Mouse (Mus musculus) thymus, adult 2 months (tissue): ENCODE measurements around the gene Slc36a3.

ENCODE experiments used
- CTCF ChIP-seq: fragments of 200-500 bp; IDR thresholded peaks from 2 replicates; pipeline ENCODE4 v1.5.1; 2012; ENCODE audit warnings: mild to moderate bottlenecking, control low read depth, low read length, moderate library complexity, borderline replicate concordance; ENCODE audit not compliant: control insufficient read depth, poor library complexity, insufficient read depth; ENCODE audit errors: extremely low read depth
- POLR2A ChIP-seq: fragments of 200-500 bp; IDR thresholded peaks from 2 replicates; pipeline ENCODE4 v1.6.1; 2012; ENCODE audit warnings: mild to moderate bottlenecking, low read length, control low read depth, moderate library complexity; ENCODE audit not compliant: control insufficient read depth, poor library complexity, insufficient read depth; ENCODE audit errors: extremely low read depth

DNA sequence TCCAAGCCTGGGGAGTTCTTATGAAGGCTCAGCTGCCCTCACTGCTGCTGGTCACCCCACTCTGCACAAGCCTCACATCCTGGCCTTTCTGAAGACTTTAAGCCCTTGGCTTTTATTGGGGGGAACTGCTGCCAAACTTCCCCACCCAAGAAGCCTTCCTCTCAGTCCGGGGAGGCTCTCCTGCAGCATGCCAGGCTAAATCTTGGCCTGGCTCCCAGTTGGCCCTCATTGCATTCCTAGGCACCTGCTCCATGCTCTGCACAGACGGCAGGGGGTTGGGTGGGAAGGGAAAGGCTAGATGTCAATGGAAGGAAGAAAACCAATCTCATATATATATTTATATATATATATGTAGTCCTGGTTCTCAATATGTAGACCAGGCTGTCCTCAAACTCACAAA lies 75.9 kb downstream of the Slc36a3 start:
- TF ChIP-seq CTCF (no peak), POLR2A (no peak)
